Mouse (Mus musculus): Measurements from ENCODE around the gene St6galnac3. TPM values are rescaled to one million over a fixed set of nuclear protein-coding genes. Genes with fewer than 3 reads are reported as not detected.

The St6galnac3 gene
- total and polyA plus RNA-seq, 3 experiments: 0.08 to 1.1 (median 0.38) TPM

DNA sequence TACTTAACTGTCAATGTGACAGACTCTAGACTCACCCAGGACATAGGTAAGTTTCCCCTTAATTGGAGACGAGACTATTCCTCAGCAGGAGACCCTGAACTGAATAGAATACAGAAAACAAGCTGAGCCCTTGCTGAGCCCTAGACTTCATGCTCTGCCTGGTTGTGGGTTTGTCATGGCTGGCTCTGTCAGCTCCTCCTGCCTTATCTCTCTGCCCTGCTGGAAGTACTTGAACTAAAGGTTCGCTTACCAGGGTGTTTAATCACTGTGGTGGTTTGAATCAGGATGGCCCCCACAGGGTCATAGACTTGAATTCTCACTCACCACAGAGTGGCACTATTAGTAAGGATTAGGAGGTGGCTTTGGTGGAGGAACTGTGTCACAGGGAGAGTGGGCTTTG lies 125.8 kb downstream of the St6galnac3 start:
- H3K4me1 ChIP-seq (ENCODE audit: control insufficient read depth in 1 of 2, insufficient read depth in 2 of 2): peaks cover 2 to 14% of the 10 kb centered on the region in 2 experiments; a peak in 3 of 4 replicates
- H3K27ac ChIP-seq (ENCODE audit: insufficient read depth, low read depth): no peak overlapping the region
- H3K9ac ChIP-seq (ENCODE audit: insufficient read depth, low read depth): no peak overlapping the region
- no peaks in the 10 kb centered on the region for H3K79me2 ChIP-seq (replicated peaks; ENCODE audit: control insufficient read depth, extremely low read depth, insufficient read depth, poor library complexity, severe bottlenecking)
- DNase-seq (ENCODE audit: extremely low read depth): no peak
- no peak overlapping the region for H3K4me2 ChIP-seq (ENCODE audit: insufficient read depth, low read depth, poor library complexity, severe bottlenecking)
- dilution Hi-C loops (cut with MboI; ENCODE audit: extremely low pct_ligation_motif_present, extremely low pct_unique_long_range_greater_than_20kb, low sequenced_read_pairs) (no loop called here), in situ Hi-C loops (cut with MboI; ENCODE audit: low pct_ligation_motif_present, low pct_unique_long_range_greater_than_20kb, low sequenced_read_pairs) (no loop called here)
- no peaks in the 10 kb centered on the region for H3K9me3 ChIP-seq (replicated peaks; ENCODE audit: low read length)
- TF ChIP-seq ZKSCAN1 (IDR thresholded peaks at IDR 0.05; ENCODE audit: borderline replicate concordance, low read depth, low read length) (no peak), EP300 (IDR thresholded peaks at IDR 0.05; ENCODE audit: low read length) (no peak), SMC3 (IDR thresholded peaks at IDR 0.05; ENCODE audit: low read depth, low read length) (no peak), MAZ (IDR thresholded peaks at IDR 0.05; ENCODE audit: low read depth, low read length) (no peak), USF1 (IDR thresholded peaks at IDR 0.05; ENCODE audit: low read depth, low read length) (no peak), HCFC1 (IDR thresholded peaks at IDR 0.05; ENCODE audit: low read depth, low read length) (no peak)
- H3K27me3 ChIP-seq (replicated peaks): no peaks in the 10 kb centered on the region
- no peak overlapping the region for H3K4me3 ChIP-seq (replicated peaks in 1 of 3; ENCODE audit: low read depth in 2 of 3, low read length in 2 of 3, poor library complexity in 1 of 3)
- no peaks in the 10 kb centered on the region for H3K36me3 ChIP-seq (replicated peaks in 1 of 2; ENCODE audit: control insufficient read depth in 1 of 2, insufficient read depth in 1 of 2, low read length in 1 of 2)

DNA sequence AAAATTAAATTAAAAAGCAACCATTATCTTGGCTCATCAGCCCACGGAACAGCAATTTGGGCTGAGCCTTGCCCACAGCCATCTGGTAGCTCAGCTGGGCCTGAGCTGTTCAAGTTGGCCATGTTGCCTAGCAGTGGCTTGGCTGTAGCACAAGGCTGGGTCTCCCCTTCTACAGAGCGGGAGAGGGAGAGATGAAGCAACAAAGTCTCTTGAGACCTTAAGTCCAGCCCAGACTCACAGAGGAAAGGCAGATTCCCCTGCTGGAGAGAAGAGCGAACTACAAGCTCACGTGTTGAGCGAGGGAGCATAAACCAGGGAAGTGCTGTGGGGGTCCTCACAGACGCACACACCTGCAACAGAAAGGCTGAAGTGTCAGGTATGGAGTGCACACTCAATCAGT lies 126.3 kb downstream of the St6galnac3 start:
- Histone ChIP-seq H3K4me1 (ENCODE audit: control insufficient read depth in 1 of 2, insufficient read depth in 2 of 2) (peaks cover 2 to 20% of the 10 kb centered on the region in 2 experiments; a peak in 3 of 4 replicates), H3K27me3 (replicated peaks) (no peaks in the 10 kb centered on the region), H3K27ac (ENCODE audit: insufficient read depth, low read depth) (no peak overlapping the region), H3K9me3 (replicated peaks; ENCODE audit: low read length) (no peaks in the 10 kb centered on the region), H3K79me2 (replicated peaks; ENCODE audit: control insufficient read depth, extremely low read depth, insufficient read depth, poor library complexity, severe bottlenecking) (no peaks in the 10 kb centered on the region), H3K4me2 (ENCODE audit: insufficient read depth, low read depth, poor library complexity, severe bottlenecking) (no peak overlapping the region), H3K36me3 (replicated peaks in 1 of 2; ENCODE audit: control insufficient read depth in 1 of 2, insufficient read depth in 1 of 2, low read length in 1 of 2) (no peaks in the 10 kb centered on the region), H3K9ac (ENCODE audit: insufficient read depth, low read depth) (no peak overlapping the region), H3K4me3 (replicated peaks in 1 of 3; ENCODE audit: low read depth in 2 of 3, low read length in 2 of 3, poor library complexity in 1 of 3) (no peak overlapping the region)
- in situ Hi-C loops (cut with MboI; ENCODE audit: low pct_ligation_motif_present, low pct_unique_long_range_greater_than_20kb, low sequenced_read_pairs) (no loop called here), dilution Hi-C loops (cut with MboI; ENCODE audit: extremely low pct_ligation_motif_present, extremely low pct_unique_long_range_greater_than_20kb, low sequenced_read_pairs) (no loop called here)
- peak; percentile 51 for DNase-seq (ENCODE audit: extremely low read depth)
- TF ChIP-seq ELF1 (IDR thresholded peaks at IDR 0.05; ENCODE audit: low read depth, low read length) (no peak), MAFK (IDR thresholded peaks at IDR 0.05; ENCODE audit: insufficient replicate concordance, low read length) (no peak), POLR2AphosphoS2 (IDR thresholded peaks at IDR 0.05; ENCODE audit: low read depth, low read length) (no peak), ZC3H11A (IDR thresholded peaks at IDR 0.05; ENCODE audit: low read depth, low read length) (no peak), MXI1 (IDR thresholded peaks at IDR 0.05; ENCODE audit: low read depth, low read length) (no peak), ZNF384 (IDR thresholded peaks at IDR 0.05; ENCODE audit: low read depth, low read length) (no peak), NRF1 (IDR thresholded peaks at IDR 0.05; ENCODE audit: low read depth, low read length) (no peak), EP300 (IDR thresholded peaks at IDR 0.05; ENCODE audit: low read length) (no peak), UBTF (IDR thresholded peaks at IDR 0.05; ENCODE audit: low read depth, low read length) (no peak), GABPA (IDR thresholded peaks at IDR 0.05; ENCODE audit: insufficient replicate concordance, low read depth, low read length) (no peak), RCOR1 (conservative IDR thresholded peaks at IDR 0.05; ENCODE audit: low read depth, low read length) (no peak), ZKSCAN1 (IDR thresholded peaks at IDR 0.05; ENCODE audit: borderline replicate concordance, low read depth, low read length) (no peak), USF2 (conservative IDR thresholded peaks at IDR 0.05; ENCODE audit: low read depth, low read length) (no peak), RAD21 (IDR thresholded peaks at IDR 0.05; ENCODE audit: low read depth, low read length) (peak; percentile 3), KAT2A (IDR thresholded peaks at IDR 0.05; ENCODE audit: insufficient replicate concordance, low read length) (0 out of 2 replicates have a peak, but pooled peaks have one; percentile 36), POLR2A (IDR thresholded peaks at IDR 0.05; ENCODE audit: low read depth, low read length) (no peak), TCF12 (IDR thresholded peaks at IDR 0.05; ENCODE audit: low read depth, low read length) (no peak), MEF2A (IDR thresholded peaks at IDR 0.05; ENCODE audit: borderline replicate concordance, low read depth, low read length) (no peak), NELFE (IDR thresholded peaks at IDR 0.05; ENCODE audit: low read depth, low read length) (no peak), TBP (conservative IDR thresholded peaks at IDR 0.05; ENCODE audit: low read depth, low read length) (no peak), E2F4 (IDR thresholded peaks at IDR 0.05; ENCODE audit: insufficient replicate concordance, low read depth, low read length) (no peak), CHD1 (IDR thresholded peaks at IDR 0.05; ENCODE audit: low read depth, low read length) (no peak), MAX (IDR thresholded peaks at IDR 0.05; ENCODE audit: low read length) (0 out of 2 replicates have a peak, but pooled peaks have one; percentile 28), JUN (IDR thresholded peaks at IDR 0.05; ENCODE audit: insufficient read depth, low read depth, low read length) (no peak), MYC (IDR thresholded peaks at IDR 0.05; ENCODE audit: low read depth, low read length) (0 out of 2 replicates have a peak, but pooled peaks have one; percentile 19), BHLHE40 (IDR thresholded peaks at IDR 0.05; ENCODE audit: low read depth, low read length) (0 out of 2 replicates have a peak, but pooled peaks have one; percentile 20), SIN3A (IDR thresholded peaks at IDR 0.05; ENCODE audit: low read length) (no peak), ETS1 (conservative IDR thresholded peaks at IDR 0.05; ENCODE audit: low read depth, low read length) (no peak), MAZ (IDR thresholded peaks at IDR 0.05; ENCODE audit: low read depth, low read length) (no peak), USF1 (IDR thresholded peaks at IDR 0.05; ENCODE audit: low read depth, low read length) (no peak), HCFC1 (IDR thresholded peaks at IDR 0.05; ENCODE audit: low read depth, low read length) (no peak)

Data from CH12.LX (cell line).